ENCODE assay signal across 22 mouse cellular contexts in genomic region chr2:158513821-158514336, GRCm38 (mm10). TPM values are rescaled to one million over a fixed set of nuclear protein-coding genes. Genes with fewer than 3 reads are reported as not detected.
"Had no signal": no experiment of that assay in that cellular context is flagged by ENCODE, and none has a peak within 500 bp of the region (broad histone marks: within the 10 kb centered on the region; RNA-seq: fewer than 3 reads in every experiment).

No protein-coding gene starts in this region.

- H3K4me3 ChIP-seq: layer of hippocampus, adult 2 months; limb, embryonic 10.5 days; limb, embryonic 13.5 days; liver, embryonic 13.5 days; lung, embryonic 15.5 days; midbrain, embryonic 13.5 days; myocyte; neural tube, embryonic 13.5 days had no signal

- H3K27me3 ChIP-seq: limb, embryonic 13.5 days; liver, embryonic 13.5 days; lung, embryonic 15.5 days; midbrain, embryonic 13.5 days; neural tube, embryonic 13.5 days had no signal

- DNase-seq: kidney, adult 2 months; kidney, postnatal 25 days; layer of hippocampus, adult 9-11 months; liver; liver, embryonic 13.5 days; lung, postnatal 10 days; thymus, postnatal 25 days had no signal

- H3K36me3 ChIP-seq: limb, embryonic 10.5 days; limb, embryonic 13.5 days; liver, embryonic 13.5 days; lung, embryonic 15.5 days; midbrain, embryonic 13.5 days; neural tube, embryonic 13.5 days had no signal

- H3K4me2 ChIP-seq: limb, embryonic 13.5 days; liver, embryonic 13.5 days; lung, embryonic 15.5 days; midbrain, embryonic 13.5 days; neural tube, embryonic 13.5 days had no signal

- H3K9ac ChIP-seq: limb, embryonic 13.5 days; liver, embryonic 13.5 days; lung, embryonic 15.5 days; midbrain, embryonic 13.5 days; neural tube, embryonic 13.5 days had no signal

- ATAC-seq: intestine, postnatal 0 days; midbrain, embryonic 13.5 days; midbrain, embryonic 16.5 days had no signal

- H3K9me3 ChIP-seq: limb, embryonic 10.5 days; limb, embryonic 13.5 days; liver, embryonic 13.5 days; lung, embryonic 15.5 days; midbrain, embryonic 13.5 days; neural tube, embryonic 13.5 days had no signal

- H3K4me1 ChIP-seq: liver, embryonic 13.5 days; lung, embryonic 15.5 days; midbrain, embryonic 13.5 days; neural tube, embryonic 13.5 days had no signal

- H3K27ac ChIP-seq: kidney, postnatal 0 days; layer of hippocampus, adult 2 months; limb, embryonic 10.5 days; limb, embryonic 13.5 days; liver, embryonic 13.5 days; lung, embryonic 15.5 days; midbrain, embryonic 13.5 days; neural tube, embryonic 13.5 days had no signal

RNA-seq across cellular contexts. Expression of gene Arhgap40, which starts 1.3 kb away (rescaled TPM):
- polyA plus RNA-seq: intestine, postnatal 0 days; large intestine, adult 2 months; limb, embryonic 10.5 days; liver, embryonic 13.5 days; liver, embryonic 16.5 days; lung, embryonic 15.5 days; myocyte; thymus, postnatal 0 days had no signal

RNA-seq across cellular contexts. Expression of gene Adig, which starts 11.5 kb away (rescaled TPM):
- polyA plus RNA-seq: intestine, embryonic 14.5 days; intestine, postnatal 0 days; kidney, embryonic 14.5 days; kidney, postnatal 0 days; limb, embryonic 10.5 days; liver, embryonic 13.5 days; liver, embryonic 16.5 days; lung, embryonic 15.5 days; midbrain, embryonic 13.5 days; midbrain, embryonic 16.5 days; myocyte; neural tube, embryonic 13.5 days had no signal
